Mouse (Mus musculus) kidney, adult 9 months (tissue): ENCODE data around the gene Wrnip1.

Experiments used
- DNase-seq: peaks from one replicate; pipeline ENCODE4 v3.0.0; 2022

Gene Wrnip1

GRCm38 (mm10) chr13:32801693-32802221 lies at the start of gene Wrnip1:
Gene Wrnip1 (plus strand): TSS chr13:32802038.
- peak; percentile 99 for DNase-seq

DNA sequence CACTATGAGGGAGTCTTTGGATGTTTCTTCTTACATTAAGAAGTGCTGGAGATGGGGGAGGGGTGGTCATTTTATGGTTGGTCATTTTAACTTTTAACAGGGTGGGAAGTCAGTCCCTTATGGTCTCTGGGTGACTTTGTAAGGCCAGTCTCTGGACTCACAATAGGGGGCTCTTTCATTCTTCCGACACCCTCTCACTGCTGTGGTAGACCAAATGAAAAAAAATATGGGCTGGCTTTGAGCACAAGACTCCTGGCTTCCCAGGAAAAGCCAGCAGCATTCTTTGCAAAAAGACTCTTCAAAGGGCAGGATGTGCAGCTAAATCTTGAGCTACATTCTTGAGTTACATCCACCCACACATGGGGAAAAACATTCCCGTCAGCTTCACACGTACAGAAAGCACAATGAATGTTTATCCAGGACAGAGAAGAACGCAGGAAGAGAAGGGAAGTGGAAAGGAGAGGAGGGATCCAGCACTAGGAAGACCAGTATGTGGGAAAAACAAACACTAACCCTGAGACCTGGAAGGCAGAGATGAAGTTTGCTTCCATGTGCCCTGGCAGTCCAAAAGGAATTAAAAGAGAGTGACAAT lies 49.7 kb upstream of the Wrnip1 start:
- no peak for DNase-seq

GRCm38 (mm10) chr13:32759036-32759435 lies 42.8 kb upstream of the Wrnip1 start:
- DNase-seq, result no peak

DNA sequence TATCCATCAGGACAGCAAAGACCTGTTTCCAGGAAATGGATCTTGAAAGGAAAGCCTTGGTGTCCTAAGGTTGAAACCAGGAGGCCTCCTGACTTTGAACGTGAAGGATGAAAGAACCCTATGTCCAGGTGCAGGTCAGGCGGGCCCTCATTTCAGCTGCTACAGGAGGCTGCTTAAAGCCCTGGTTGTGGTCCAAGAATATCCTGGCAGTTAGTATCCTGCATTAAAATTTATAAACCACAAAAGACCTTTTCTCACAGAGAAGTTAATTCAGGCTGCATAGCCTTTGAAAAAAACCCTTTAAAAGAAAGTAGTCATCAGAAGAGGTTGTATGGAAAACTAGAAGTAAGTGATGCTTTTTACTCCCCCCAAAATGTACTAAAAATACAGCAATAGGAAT lies 41.0 kb upstream of the Wrnip1 start:
- DNase-seq, result no peak

- no peak for DNase-seq
Measured at GRCm38 (mm10) chr13:32763141-32763540, 38.7 kb upstream of the Wrnip1 start.

DNA sequence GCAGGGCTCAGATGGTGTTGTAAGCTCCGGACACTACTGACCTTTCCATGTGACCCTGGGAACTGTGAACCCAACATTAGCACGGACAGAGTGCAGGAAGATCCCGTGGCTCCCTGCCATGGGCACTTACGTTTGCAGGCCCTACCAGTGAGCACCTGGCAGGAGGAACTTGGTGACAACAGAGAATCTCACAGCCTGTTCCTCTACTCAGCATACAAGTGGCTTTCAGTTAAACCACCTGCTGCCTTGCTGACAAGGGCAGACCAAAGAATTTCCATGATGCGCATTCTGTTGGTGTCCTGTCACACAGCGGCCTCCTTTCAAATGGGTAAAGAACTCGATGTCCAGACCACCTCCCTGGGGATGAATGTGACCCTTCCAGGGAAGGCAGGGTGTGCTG lies 37.4 kb upstream of the Wrnip1 start:
- no peak for DNase-seq

DNA sequence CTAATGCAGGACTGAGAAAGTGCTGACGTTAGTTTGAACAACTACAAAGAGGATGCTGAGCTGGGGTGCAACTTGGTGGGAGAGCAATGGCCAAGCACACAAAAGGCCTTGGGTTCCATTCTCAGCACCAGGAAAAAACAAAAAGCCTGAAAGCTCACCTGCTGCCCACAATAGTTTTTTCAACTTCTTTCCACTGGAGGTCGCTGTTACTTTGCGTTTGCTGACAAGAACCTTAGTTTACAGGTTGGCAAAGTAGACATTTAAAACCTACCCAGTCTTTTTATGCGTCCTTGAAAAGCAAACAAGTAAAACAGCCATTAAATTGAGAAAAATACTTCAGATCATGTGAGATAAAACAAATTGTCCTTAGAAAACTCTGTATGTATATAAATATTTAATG lies 33.7 kb upstream of the Wrnip1 start:
- DNase-seq, result peak; percentile 76

- DNase-seq, result no peak
Measured at GRCm38 (mm10) chr13:32769960-32770359, 31.9 kb upstream of the Wrnip1 start.

DNA sequence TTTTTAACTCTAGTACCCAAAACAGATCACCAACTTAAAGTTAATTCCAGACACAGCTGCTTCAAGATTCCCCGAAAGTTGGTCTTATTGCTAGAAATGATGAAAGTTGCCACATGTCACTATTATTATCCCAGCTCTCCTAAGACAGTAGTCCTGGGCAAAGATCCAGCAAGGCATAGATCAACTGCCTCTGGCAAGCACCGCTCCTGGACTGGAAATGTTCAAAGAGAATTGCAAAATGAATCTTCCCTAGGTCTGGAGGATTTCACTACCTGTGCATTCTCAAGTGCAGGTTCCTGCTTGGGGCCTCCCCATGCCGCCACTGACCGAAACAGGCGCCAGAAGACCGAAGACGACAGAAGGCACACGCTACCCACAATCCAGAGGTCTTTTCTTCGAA lies 25.9 kb upstream of the Wrnip1 start:
- DNase-seq, result no peak

- no peak for DNase-seq
Measured at GRCm38 (mm10) chr13:32776350-32776749, 25.5 kb upstream of the Wrnip1 start.

GRCm38 (mm10) chr13:32778861-32779260 lies 23.0 kb upstream of the Wrnip1 start:
- DNase-seq, result no peak

DNA sequence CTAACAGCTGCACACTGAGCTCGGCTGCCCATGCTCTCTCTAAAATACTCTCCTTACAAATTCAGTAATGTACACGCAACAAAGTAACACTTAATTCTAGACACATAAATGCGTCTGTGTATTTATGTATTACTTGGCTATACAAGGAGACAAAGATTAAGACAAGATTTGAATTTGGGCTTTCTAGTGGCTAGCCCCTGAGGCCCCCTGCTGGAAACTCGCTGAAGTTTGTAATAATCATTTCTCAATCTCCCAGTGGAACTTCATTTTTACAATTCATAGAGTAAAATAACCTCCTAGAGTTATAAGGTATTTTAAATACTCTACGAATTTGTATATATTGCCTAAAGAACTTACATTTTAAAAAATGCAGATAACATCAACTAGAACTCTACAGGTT lies 18.8 kb upstream of the Wrnip1 start:
- DNase-seq, result no peak

GRCm38 (mm10) chr13:32783816-32784215 lies 18.0 kb upstream of the Wrnip1 start, which contains the start of gene Mylk4:
Gene Mylk4 (minus strand): TSS chr13:32783954.
- no peak for DNase-seq

- no peak for DNase-seq
Measured at GRCm38 (mm10) chr13:32787584-32787983, 14.3 kb upstream of the Wrnip1 start.

DNA sequence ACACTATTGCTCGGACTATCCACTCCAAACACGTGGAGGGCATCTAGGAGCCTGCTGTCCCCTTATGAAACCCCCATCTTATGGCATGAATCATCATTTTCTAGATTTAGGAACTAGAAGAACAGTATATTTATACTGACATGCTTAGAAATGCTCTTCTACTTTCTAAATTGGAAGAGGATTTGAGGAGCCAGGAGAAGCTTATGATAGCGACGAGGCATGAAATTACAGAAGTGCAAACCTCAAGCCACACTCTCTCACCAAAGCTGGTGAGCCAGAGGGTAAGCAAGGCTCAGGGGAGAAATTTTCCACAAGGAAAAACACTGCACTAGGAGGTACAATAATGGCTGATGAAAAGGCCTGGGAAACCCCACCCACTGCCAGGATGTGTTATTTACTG lies 12.1 kb upstream of the Wrnip1 start:
- DNase-seq, result no peak

- peak; percentile 95 for DNase-seq
Measured at GRCm38 (mm10) chr13:32794619-32795018, 7.2 kb upstream of the Wrnip1 start.

DNA sequence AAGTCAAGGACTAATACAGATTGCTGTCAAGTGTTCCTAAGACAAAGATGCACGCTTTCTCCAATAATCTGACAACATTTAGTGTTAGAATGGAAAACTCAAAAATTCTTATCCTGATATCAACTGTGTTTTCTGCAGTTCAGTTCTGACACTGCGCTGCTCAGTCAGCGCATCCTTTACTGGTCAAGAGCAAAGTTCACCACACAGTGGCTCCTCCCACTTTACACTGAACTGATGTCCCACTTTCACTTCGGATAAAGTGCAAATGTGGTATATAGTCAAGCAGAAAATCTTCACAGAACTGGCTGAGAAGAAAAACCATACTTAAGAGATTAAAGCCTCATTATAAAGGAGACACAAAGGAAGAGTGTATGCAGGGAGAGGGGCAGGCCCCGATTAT lies 6.7 kb upstream of the Wrnip1 start:
- DNase-seq, result peak; percentile 79

GRCm38 (mm10) chr13:32797085-32797484 lies 4.8 kb upstream of the Wrnip1 start:
- peak; percentile 28 for DNase-seq

DNA sequence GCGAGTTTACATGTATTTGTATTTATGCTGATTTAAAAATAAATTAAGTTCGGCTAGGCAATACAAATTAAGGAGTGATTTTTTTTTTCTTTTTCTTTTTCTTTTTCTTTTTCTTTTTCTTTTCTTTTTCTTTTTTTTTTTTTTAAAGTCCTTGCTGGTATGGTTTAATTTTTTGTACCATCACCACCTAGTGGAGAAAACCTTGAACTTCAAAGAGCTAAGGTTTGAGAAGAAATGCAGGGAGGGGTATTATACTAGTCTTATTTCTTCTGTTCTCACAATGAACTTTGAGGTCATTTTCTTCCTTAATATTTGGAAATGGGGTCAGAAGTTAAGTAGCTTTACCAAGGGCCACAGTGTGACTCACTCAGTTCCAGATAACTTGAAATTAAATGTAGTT lies 2.7 kb upstream of the Wrnip1 start:
- peak; percentile 57 for DNase-seq

DNA sequence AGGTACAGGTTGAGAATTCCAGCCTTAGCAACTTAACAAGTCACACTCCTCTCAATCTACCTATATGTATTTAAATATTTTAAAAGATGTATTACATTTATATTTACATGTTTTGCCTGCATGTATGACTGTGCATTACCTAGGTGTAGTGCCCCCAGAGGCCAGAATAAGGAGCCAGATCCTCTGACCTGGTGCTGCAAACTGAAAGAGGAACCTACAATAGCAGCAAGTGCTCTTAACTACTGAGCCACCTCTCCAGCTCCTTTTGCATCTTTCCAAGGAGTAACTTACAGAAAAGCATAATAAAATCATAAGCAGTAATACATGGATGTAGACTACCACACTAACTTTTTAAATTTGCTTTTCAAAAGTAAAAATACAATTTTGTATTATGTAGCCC lies 979 bp upstream of the Wrnip1 start:
- peak; percentile 27 for DNase-seq

GRCm38 (mm10) chr13:32802259-32803081 lies 632 bp downstream of the Wrnip1 start, which contains the start of gene D930007J09Rik:
Gene D930007J09Rik (minus strand): TSS chr13:32802849.
- DNase-seq, result peak; percentile 26

GRCm38 (mm10) chr13:32803701-32804345 lies 2.0 kb downstream of the Wrnip1 start:
- DNase-seq, result no peak

DNA sequence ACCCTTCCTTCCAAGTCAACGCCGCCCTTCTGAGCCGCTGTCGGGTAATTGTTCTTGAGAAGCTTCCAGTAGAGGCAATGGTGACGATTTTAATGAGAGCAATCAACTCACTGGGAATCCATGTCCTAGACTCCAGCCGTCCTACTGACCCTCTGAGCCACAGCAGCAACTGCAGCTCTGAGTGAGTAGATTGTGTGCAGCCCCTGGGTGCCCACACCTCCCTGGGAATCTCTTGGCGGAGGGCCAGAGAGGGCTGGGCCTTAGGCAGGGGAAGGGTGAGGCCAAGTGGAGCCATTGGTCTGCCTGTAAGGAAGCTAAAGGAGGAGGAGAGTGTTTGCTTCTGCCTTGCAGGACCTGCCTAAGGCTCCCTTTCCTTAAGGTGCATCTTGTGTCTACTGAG lies 5.0 kb downstream of the Wrnip1 start:
- DNase-seq, result no peak

DNA sequence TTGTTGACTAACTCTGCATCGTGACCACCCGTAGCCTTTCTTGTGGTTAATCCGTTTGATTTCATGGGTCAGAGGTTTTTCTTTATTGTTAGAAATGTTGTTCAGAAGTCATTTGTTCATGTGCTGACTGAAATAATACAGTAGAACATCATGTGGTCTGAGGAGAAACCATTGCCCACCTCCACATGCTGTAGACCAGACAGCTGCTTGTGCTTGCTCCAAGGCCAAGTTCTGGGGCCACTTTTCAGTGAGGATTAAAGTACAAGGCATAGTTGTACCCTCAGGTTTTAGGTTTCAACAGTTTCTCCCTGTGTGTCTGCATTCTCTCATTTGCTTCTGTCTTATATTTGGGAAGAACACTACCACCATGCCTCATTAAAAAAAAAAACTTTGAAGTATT lies 5.8 kb downstream of the Wrnip1 start:
- DNase-seq, result no peak
